Mouse (Mus musculus): Measurements from ENCODE around the gene Srpk2.

DNA sequence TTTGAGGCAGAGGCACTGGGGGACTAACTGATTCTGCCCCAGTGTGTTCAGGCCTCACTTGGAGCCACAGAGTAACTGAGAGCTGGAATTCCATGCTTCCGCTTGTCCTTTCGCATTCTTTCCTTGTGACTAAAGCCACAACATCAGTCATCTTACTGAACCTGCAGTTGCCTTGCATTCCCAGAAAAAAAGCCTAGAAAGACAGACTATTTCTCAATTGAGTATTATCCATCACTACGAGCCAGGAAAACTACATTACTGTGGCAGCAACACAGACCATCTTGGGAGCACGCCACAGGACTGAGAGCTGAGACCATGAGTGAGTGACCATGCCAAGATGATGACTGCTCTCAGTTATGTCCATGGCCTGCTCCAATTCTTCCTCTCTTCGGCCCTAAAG is 57.2 kb downstream of the Srpk2 start:
- TF ChIP-seq POLR2A (IDR thresholded peaks at IDR 0.05; ENCODE audit: borderline replicate concordance, low read depth, low read length) (no peak), CTCF (IDR thresholded peaks at IDR 0.05; ENCODE audit: low read depth, low read length) (no peak)

Measured in bone marrow macrophage, adult 2 months (primary cell).